Mouse (Mus musculus) heart, postnatal 0 days (tissue): ENCODE data around the gene Nrxn3.

Experiments
- CTCF ChIP-seq: IDR thresholded peaks from 2 replicates; pipeline ENCODE4 v1.5.1; 2016; ENCODE audit warnings: antibody characterized with exemption, control low read depth, low read depth
- EP300 ChIP-seq: IDR thresholded peaks from 2 replicates; pipeline ENCODE4 v1.6.1; 2016; ENCODE audit warnings: antibody characterized with exemption, low read depth

- no peak for TF ChIP-seq EP300
- TF ChIP-seq CTCF, result no peak
Observed at GRCm38 (mm10) chr12:88738616-88739015, 15.9 kb downstream of the Nrxn3 start.
